Mouse (Mus musculus): ENCODE measurements at regions not wholly inside any gene's neighbourhood (a gene's known extent, or its start where the extent isn't known, plus 50 kb on each side); places are given as distances from the start of the nearest gene placed in this dataset.

- H3K4me1 ChIP-seq (replicated peaks; ENCODE audit: control insufficient read depth, insufficient read depth, low read length): peaks cover 13% of the 10 kb centered on the region
- WGBS: 62% methylated on average over 7 of the region's 7 CpGs
These were observed 144.0 kb downstream of the Hmg20a start for GRCm38 (mm10) chr9:56562440-56562839.

GRCm38 (mm10) chr9:56564048-56564737 lies 145.8 kb downstream of the Hmg20a start:
- Histone ChIP-seq H3K4me1 (replicated peaks; ENCODE audit: control insufficient read depth, insufficient read depth, low read length) (peaks cover 13% of the 10 kb centered on the region), H3K9ac (0 out of 2 replicates have a peak overlapping the region, but pooled peaks have one; percentile 1), H3K27ac (peak overlapping the region; percentile 58; the same call in 1 of the 2 replicates), H3K36me3 (replicated peaks; ENCODE audit: control insufficient read depth, insufficient read depth) (no peaks in the 10 kb centered on the region), H3K27me3 (ENCODE audit: control insufficient read depth, insufficient read depth, low read length) (no peaks in the 10 kb centered on the region), H3K4me2 (replicated peaks) (no peak overlapping the region), H3K9me3 (ENCODE audit: control insufficient read depth, low read length) (no peaks in the 10 kb centered on the region), H3K4me3 (replicated peaks; ENCODE audit: low read length) (no peak overlapping the region)
- DNase-seq (ENCODE audit: low spot score) (no peak), ATAC-seq (ENCODE audit: low FRiP score) (no peak)
- WGBS: 11% methylated on average over 11 of the region's 11 CpGs

More at GRCm38 (mm10) chr9:56562440-56562839, 144.0 kb downstream of the Hmg20a start:
- no peaks in the 10 kb centered on the region for H3K27me3 ChIP-seq (ENCODE audit: control insufficient read depth, insufficient read depth, low read length)
- H3K4me2 ChIP-seq (replicated peaks): no peak overlapping the region
- H3K9me3 ChIP-seq (ENCODE audit: control insufficient read depth, low read length): no peaks in the 10 kb centered on the region
- no peak overlapping the region for H3K4me3 ChIP-seq (replicated peaks; ENCODE audit: low read length)
- DNase-seq (ENCODE audit: low spot score): no peak
- H3K27ac ChIP-seq: no peak overlapping the region
- no peak for ATAC-seq (ENCODE audit: low FRiP score)
- no peak overlapping the region for H3K9ac ChIP-seq
- no peaks in the 10 kb centered on the region for H3K36me3 ChIP-seq (replicated peaks; ENCODE audit: control insufficient read depth, insufficient read depth)

Data from hindbrain, embryonic 14.5 days (tissue).